Mouse (Mus musculus): ENCODE measurements around the gene Nmd3. TPM values are rescaled to one million over a fixed set of nuclear protein-coding genes. Genes with fewer than 3 reads are reported as not detected.

The Nmd3 gene
- total RNA-seq, 1 experiment from 2014 or later: 91.9 TPM

DNA sequence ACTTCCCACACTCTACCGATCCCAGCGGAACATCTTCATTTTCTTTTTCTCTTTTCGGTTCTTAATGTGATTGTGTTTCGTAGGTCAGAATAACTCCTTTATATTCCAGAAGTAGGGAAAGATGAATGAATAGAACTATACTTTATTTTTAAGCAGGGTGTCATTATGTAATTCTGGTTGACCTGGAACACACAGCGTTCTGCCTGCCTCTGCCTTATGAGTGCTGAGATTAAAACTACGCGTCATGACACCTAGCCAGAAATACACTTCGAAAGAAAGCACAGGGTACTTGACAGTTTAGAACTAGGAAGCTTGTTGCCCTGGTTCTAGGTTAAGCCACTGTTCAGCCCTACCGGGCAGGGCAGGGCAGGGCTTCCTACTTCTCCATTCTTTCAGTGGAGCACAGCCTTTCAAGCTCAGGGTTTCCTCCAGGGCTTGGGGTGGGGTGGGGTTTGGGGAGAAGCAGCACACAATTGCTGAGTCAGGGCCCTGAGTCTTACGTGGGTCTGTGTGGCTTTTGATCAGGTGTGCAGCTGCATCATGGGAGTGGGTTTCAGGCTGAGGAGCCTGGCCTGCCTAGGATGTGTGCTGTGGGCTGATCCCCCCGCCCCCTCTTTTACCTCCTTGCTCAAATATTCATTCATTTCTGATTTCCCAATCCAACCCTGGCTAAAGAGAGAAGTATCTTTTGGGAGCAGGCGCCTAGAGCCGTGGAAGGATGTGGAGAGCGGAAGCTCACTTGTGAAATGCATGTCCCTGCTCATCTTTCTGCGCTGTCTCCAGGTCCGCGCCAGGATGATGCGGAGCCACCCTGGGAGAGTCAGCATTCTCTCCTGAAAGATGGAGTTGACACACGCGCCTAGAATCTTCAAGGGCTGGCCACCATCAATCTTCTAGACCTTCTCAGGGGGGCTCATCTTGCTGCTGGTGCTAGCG, 42.1 kb downstream of the Nmd3 start:
- DNase-seq: no peak

DNA sequence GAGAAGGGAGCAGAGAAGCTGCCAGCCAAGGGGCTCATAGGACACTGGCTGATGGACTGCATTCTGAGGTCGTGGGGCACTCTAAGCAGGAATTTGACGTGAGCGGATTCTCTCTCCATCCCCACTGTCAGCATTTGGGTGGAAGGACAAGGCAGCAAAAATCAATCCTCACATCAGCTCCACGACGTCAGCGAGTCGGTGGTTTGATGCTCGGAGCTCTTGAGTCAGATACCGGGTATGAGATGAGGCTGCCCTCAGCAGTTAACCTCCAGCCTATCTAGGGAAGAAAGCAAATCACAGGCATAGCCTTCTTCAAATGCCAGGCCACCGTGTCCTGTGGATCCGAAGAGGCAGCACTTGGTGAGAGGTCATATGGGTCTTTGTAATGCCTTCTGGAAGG, 43.4 kb downstream of the Nmd3 start:
- no peak for DNase-seq

DNA sequence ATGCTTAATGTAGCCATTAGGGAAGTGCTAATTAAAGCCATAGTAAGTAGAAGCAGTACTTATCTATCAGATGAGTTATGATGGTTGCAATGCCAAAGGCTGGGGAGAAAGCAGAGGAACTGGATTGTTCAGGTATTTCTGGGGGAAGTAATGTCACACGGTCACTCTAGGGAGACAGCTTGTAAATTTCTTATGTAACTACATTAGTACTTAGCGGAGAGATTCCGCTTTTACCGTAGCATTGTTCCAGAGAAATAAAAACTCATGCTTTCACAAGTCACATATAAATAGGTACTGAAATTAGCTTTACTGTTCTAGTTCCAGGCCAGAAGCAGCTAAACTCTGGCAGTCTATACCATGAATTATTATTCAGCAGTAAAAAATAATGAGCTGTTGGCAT, 47.4 kb downstream of the Nmd3 start:
- DNase-seq: no peak

- DNase-seq: no peak
Measured at GRCm38 (mm10) chr3:69773356-69773755, 51.6 kb downstream of the Nmd3 start.

GRCm38 (mm10) chr3:69779246-69779796, 57.5 kb downstream of the Nmd3 start:
- DNase-seq: no peak

- DNase-seq: no peak
Measured at GRCm38 (mm10) chr3:69792823-69793417, 71.1 kb downstream of the Nmd3 start.

- no peak for DNase-seq
Measured at GRCm38 (mm10) chr3:69797533-69797932, 75.7 kb downstream of the Nmd3 start.

DNA sequence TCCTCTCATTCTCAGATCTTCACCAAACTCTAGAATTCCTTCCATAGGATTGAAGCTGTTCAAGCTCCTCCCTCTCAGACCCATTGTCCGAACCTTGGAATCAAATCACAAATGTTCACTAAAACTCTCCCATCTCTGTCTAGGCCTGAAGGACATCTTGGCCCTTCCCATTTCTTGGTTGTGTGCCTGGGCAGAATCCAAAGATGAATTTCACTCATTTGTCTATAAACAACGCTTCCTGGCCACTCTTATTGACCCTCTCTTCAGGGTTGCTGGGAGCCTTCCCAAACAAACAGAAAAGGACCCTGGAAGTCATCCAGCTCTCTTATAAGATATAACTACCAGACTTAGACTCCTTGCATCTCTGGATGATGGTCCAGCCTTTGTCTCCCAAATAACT, 76.2 kb downstream of the Nmd3 start:
- no peak for DNase-seq

DNA sequence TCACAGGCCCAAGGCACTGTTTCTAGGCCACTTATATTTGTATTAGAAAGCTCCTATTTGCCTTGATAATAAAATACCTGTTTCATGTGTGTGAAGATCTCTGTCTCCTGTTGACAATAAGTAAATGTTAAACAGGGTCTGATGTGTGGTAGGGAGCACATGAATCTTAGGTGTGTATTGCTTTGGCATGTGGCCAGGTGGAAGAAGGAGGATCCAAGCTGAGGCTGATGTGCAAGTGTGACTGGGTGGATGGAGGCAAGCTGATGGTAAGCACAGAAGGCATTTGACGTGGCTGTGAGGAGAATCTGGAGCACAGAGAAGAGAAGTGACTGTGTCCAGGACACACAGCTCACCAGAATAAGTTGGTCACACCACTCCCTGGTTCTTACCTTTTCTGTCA, 77.3 kb downstream of the Nmd3 start:
- no peak for DNase-seq

DNA sequence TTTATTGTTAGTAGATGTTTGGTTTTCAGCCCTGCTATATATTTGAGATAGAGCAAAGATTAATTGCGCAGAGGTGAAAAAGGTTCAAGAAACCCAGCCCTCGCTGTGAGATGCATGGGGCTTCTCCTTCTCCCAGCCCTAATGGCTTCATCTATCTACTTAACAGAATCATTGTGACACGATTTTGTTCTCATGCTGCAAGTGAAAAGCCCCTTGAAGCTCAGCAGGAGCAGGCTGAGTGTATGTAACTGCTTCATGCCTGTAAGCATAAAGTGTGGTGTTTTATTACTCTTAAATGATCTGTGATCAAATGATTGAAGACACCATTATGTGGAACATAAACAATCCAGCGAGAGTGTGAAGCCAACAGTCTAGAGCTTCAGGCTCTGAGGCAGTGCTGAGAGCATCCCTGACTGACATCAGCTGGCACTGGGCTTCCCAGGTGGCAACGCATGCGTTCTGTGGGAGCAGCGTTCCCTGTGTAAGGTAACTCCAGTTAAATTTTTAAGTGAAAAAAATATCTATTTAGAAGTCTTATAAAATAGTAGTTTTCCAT, 79.1 kb downstream of the Nmd3 start:
- DNase-seq: no peak

DNA sequence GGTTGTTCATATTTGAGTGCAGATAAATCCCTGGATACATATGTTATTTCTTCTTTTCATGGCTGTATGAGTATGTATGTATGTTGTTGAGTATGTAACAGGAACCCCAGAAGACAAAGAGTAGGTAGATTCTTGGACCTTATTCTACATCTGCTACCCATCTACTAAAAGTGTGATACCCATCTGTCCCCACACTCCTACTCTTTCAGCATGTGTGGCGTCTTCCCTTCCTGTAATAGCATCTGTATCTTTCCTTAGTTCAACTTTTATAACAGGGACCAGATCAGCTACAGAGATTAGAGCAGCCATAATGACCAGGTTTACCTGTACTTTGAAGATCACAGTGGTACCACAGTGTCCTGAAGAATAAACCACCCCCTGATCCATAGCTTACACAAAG, 81.4 kb downstream of the Nmd3 start:
- no peak for DNase-seq

Other genes with a start within 250 kb of the Nmd3 start
- 13.2 and 16.2 TPM in 2 replicates for gene B3galnt1, start 123.0 kb upstream of the Nmd3 start, total RNA-seq (2021)
- gene Sptssb, start 138.0 kb downstream of the Nmd3 start, total RNA-seq (2021): not detected in 2 replicates